Mouse (Mus musculus): ENCODE data around the gene Gnmt.
A peak's percentile ranks its signal among the peaks of the same experiment; 100 is the strongest.

DNA sequence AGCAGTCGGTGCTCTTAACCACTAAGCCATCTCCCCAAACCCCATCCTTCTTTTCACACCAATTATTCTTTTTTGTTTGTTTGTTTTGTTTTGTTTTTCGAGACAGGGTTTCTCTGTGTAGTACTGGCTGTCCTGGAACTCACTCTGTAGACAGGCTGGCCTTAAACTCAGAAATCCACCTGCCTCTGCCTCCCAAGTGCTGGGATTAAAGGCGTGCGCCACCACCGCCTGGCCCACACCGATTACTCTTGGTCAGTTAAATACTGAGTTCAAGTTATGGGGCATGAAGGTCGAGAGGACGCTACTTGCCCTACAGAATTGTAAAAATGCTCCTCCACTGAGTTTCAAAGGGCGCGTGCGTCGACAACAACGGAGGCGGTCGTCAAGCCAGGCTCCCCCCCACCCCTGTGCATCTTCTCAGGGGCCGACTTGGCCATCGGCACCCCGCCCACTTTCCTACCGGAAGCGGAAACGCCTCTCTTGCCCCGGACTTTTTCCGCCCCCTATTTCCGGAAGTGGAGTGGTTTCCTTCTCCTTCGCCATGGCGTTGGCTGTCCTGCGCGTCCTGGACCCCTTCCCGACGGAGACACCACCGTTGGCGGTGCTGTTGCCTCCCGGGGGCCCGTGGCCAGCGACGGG is 17.9 kb downstream of the Gnmt start, which contains the start of gene Pex6:
- TF ChIP-seq MAX (IDR thresholded peaks at IDR 0.05; ENCODE audit: low read depth) (no peak), POLR2A (IDR thresholded peaks at IDR 0.05; ENCODE audit: insufficient read length, low read depth) (peak; percentile 82), E2F4 (IDR thresholded peaks at IDR 0.05; ENCODE audit: insufficient read depth) (no peak), TCF3 (IDR thresholded peaks at IDR 0.05; ENCODE audit: insufficient read length, low read depth) (no peak), USF1 (IDR thresholded peaks at IDR 0.05; ENCODE audit: low read depth) (no peak), POLR2AphosphoS2 (IDR thresholded peaks at IDR 0.05; ENCODE audit: insufficient read length, low read depth) (peak; percentile 75), SRF (IDR thresholded peaks at IDR 0.05; ENCODE audit: control insufficient read depth, insufficient read length, low read depth) (no peak), CEBPB (IDR thresholded peaks at IDR 0.05; ENCODE audit: insufficient read depth, poor library complexity, severe bottlenecking) (no peak), MYOG (IDR thresholded peaks at IDR 0.05; ENCODE audit: control insufficient read depth in 1 of 3, insufficient read depth in 1 of 3, insufficient read length in 2 of 3, low read depth in 2 of 3) (no peak), TCF12 (IDR thresholded peaks at IDR 0.05; ENCODE audit: insufficient read depth, poor library complexity, severe bottlenecking) (no peak)

Data from myocyte (in vitro differentiated cells).